Mouse (Mus musculus): ENCODE measurements around the gene Olfr104-ps. TPM values are rescaled to one million over a fixed set of nuclear protein-coding genes. Genes with fewer than 3 reads are reported as not detected.

Gene Olfr104-ps
- not detected in 2 replicates for polyA plus RNA-seq (2012; rRNA removed)

GRCm38 (mm10) chr17:37359282-37359681 lies at the start of gene Olfr104-ps:
Olfr104-ps (plus strand) TSS chr17:37359582.

GRCm38 (mm10) chr17:37316954-37317353 lies 42.4 kb upstream of the Olfr104-ps start, which contains the start of gene Olfr102:
Olfr102 (minus strand) TSS chr17:37317054.

GRCm38 (mm10) chr17:37339598-37339997 lies 19.8 kb upstream of the Olfr104-ps start, which contains the start of gene Olfr103:
Olfr103 (minus strand) TSS chr17:37339698.

GRCm38 (mm10) chr17:37378733-37379132 lies 19.4 kb downstream of the Olfr104-ps start, which contains the start of gene Olfr105-ps:
Olfr105-ps (plus strand) TSS chr17:37379033.

GRCm38 (mm10) chr17:37390093-37390492 lies 30.7 kb downstream of the Olfr104-ps start, which contains the start of gene Olfr106-ps:
Olfr106-ps (plus strand) TSS chr17:37390393.

GRCm38 (mm10) chr17:37398926-37399325 lies 39.5 kb downstream of the Olfr104-ps start, which contains the start of gene Olfr107:
Olfr107 (plus strand) TSS chr17:37399226.

Other genes with a start within 250 kb of the Olfr104-ps start
- gene Olfr92, start 239.5 kb upstream of the Olfr104-ps start, polyA plus RNA-seq (2012; rRNA removed) = not detected in 2 replicates
- gene Olfr93, start 198.1 kb upstream of the Olfr104-ps start, polyA plus RNA-seq (2012; rRNA removed) = not detected in 2 replicates
- 0.15 and 0.41 TPM in 2 replicates for gene Ubd, start 165.7 kb upstream of the Olfr104-ps start, polyA plus RNA-seq (2012; rRNA removed)
- 0.04 TPM in 1 of 2 replicates, not detected in the other for gene Olfr94, start 158.6 kb upstream of the Olfr104-ps start, polyA plus RNA-seq (2012; rRNA removed)
- gene Olfr95, start 146.5 kb upstream of the Olfr104-ps start, polyA plus RNA-seq (2012; rRNA removed) = 0.01 TPM in 1 of 2 replicates, not detected in the other
- gene Olfr96, start 139.4 kb upstream of the Olfr104-ps start, polyA plus RNA-seq (2012; rRNA removed) = not detected in 2 replicates
- not detected in 2 replicates for gene Olfr97, start 122.3 kb upstream of the Olfr104-ps start, polyA plus RNA-seq (2012; rRNA removed)
- not detected in 2 replicates for gene Olfr98, start 95.8 kb upstream of the Olfr104-ps start, polyA plus RNA-seq (2012; rRNA removed)
- gene H2-M3, start 89.4 kb upstream of the Olfr104-ps start, polyA plus RNA-seq (2012; rRNA removed) = 0.74 and 0.78 TPM in 2 replicates
- gene Olfr99, start 76.1 kb upstream of the Olfr104-ps start, polyA plus RNA-seq (2012; rRNA removed) = not detected in 2 replicates
- not detected in 2 replicates for gene Olfr101, start 55.3 kb upstream of the Olfr104-ps start, polyA plus RNA-seq (2012; rRNA removed)
- not detected in 2 replicates for gene Olfr102, start 42.5 kb upstream of the Olfr104-ps start, polyA plus RNA-seq (2012; rRNA removed)
- not detected in 2 replicates for gene Olfr103, start 19.9 kb upstream of the Olfr104-ps start, polyA plus RNA-seq (2012; rRNA removed)
- not detected in 2 replicates for gene Olfr105-ps, start 19.5 kb downstream of the Olfr104-ps start, polyA plus RNA-seq (2012; rRNA removed)
- gene Olfr106-ps, start 30.8 kb downstream of the Olfr104-ps start, polyA plus RNA-seq (2012; rRNA removed) = not detected in 2 replicates
- gene Olfr107, start 39.6 kb downstream of the Olfr104-ps start, polyA plus RNA-seq (2012; rRNA removed) = not detected in 2 replicates
- gene Olfr108, start 85.9 kb downstream of the Olfr104-ps start, polyA plus RNA-seq (2012; rRNA removed) = not detected in 2 replicates
- not detected in 2 replicates for gene Olfr109, start 99.3 kb downstream of the Olfr104-ps start, polyA plus RNA-seq (2012; rRNA removed)
- not detected in 2 replicates for gene H2-M2, start 124.0 kb downstream of the Olfr104-ps start, polyA plus RNA-seq (2012; rRNA removed)
- 0.02 TPM in 1 of 2 replicates, not detected in the other for gene Olfr110, start 132.9 kb downstream of the Olfr104-ps start, polyA plus RNA-seq (2012; rRNA removed)
- gene Olfr111, start 148.4 kb downstream of the Olfr104-ps start, polyA plus RNA-seq (2012; rRNA removed) = 0.05 and 0.14 TPM in 2 replicates
- not detected in 2 replicates for gene Olfr112, start 209.9 kb downstream of the Olfr104-ps start, polyA plus RNA-seq (2012; rRNA removed)
- not detected in 2 replicates for gene Olfr113, start 218.1 kb downstream of the Olfr104-ps start, polyA plus RNA-seq (2012; rRNA removed)
- not detected in 2 replicates for gene Olfr114, start 233.2 kb downstream of the Olfr104-ps start, polyA plus RNA-seq (2012; rRNA removed)